Mouse (Mus musculus): ENCODE results near the gene Hrk. TPM values are rescaled to one million over a fixed set of nuclear protein-coding genes. Genes with fewer than 3 reads are reported as not detected.

Hrk gene
- polyA plus RNA-seq, 1 experiment from 2014 or later: 4.3 TPM

DNA sequence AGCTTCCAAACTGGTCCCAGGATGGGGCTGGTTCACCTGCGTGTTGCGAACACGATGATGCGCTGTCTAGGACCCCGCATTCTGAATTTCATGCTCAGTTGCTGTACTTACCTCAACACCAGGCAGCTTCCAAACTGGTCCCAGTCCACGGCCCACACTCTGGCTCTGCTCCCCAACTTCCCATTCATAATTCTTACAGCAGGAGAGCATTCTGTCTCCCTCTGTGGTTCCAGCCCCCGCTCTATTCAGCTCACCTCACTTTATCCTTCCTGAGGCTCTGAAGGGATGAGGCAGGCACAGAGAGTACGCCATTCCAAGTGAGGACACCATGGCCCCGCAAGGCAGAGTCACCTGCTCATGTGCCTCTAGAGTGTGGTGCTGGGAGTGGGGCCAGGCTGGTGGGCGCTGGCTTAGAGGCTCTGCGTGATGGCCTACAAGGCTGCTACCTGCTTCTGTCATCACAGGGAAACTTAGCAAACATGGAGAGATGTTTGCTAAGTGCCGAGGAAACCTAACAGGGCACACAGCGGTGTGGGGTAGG lies 65.7 kb downstream of the Hrk start:
- H3K36me3 ChIP-seq (replicated peaks; ENCODE audit: control insufficient read depth, insufficient read depth): peaks cover 91% of the 10 kb centered on the region
- 93% methylated on average over 13 of the region's 13 CpGs for WGBS
- no peak overlapping the region for H3K9ac ChIP-seq
- no peaks in the 10 kb centered on the region for H3K9me3 ChIP-seq (ENCODE audit: control insufficient read depth, low read length)
- DNase-seq (ENCODE audit: low spot score): no peak
- no peaks in the 10 kb centered on the region for H3K27me3 ChIP-seq (ENCODE audit: control insufficient read depth, insufficient read depth, low read length)
- ATAC-seq (ENCODE audit: low FRiP score): no peak
- H3K4me1 ChIP-seq (replicated peaks; ENCODE audit: control insufficient read depth, insufficient read depth, low read length): no peaks in the 10 kb centered on the region
- H3K27ac ChIP-seq: no peak overlapping the region
- no peak overlapping the region for H3K4me2 ChIP-seq (replicated peaks)
- H3K4me3 ChIP-seq (replicated peaks; ENCODE audit: low read length): no peak overlapping the region

DNA sequence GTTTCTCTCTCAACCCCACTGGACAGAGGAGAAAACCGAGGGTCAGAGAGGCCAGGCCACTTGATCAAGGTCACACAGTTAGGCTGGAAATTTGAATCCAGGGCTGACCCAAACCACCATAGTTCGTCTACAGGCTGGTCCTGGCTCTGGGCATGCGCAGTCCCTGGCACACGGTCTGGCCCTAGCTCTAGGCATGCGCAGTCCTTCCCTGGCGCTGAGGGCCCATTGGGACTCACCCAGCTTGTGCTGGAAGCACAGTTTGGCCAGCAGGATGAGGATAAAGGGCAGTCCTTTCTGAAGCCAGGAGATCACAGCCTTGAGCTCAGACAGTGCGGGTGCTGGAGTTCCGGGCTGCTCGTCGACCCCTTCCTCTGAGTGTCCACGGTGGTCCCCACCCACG lies 72.4 kb downstream of the Hrk start:
- H3K4me3 ChIP-seq (replicated peaks; ENCODE audit: low read length): no peak overlapping the region
- peaks cover 75% of the 10 kb centered on the region for H3K36me3 ChIP-seq (replicated peaks; ENCODE audit: control insufficient read depth, insufficient read depth)
- DNase-seq (ENCODE audit: low spot score) (no peak), ATAC-seq (ENCODE audit: low FRiP score) (no peak)
- no peaks in the 10 kb centered on the region for H3K27me3 ChIP-seq (ENCODE audit: control insufficient read depth, insufficient read depth, low read length)
- no peaks in the 10 kb centered on the region for H3K4me1 ChIP-seq (replicated peaks; ENCODE audit: control insufficient read depth, insufficient read depth, low read length)
- H3K4me2 ChIP-seq (replicated peaks): no peak overlapping the region
- H3K9me3 ChIP-seq (ENCODE audit: control insufficient read depth, low read length): no peaks in the 10 kb centered on the region
- H3K9ac ChIP-seq: no peak overlapping the region
- WGBS: 82% methylated on average over 12 of the region's 12 CpGs
- no peak overlapping the region for H3K27ac ChIP-seq

Other genes with a start within 250 kb of the Hrk start
- 142 and 156 TPM in 2 replicates for gene Fbxo21, start 187.9 kb upstream of the Hrk start, polyA plus RNA-seq (2014; fragmentation: Nextera tagmentation; extraction: Ambion mirVana)
- 4.3 and 4.9 TPM in 2 replicates for gene Tesc, start 136.9 kb upstream of the Hrk start, polyA plus RNA-seq (2014; fragmentation: Nextera tagmentation; extraction: Ambion mirVana)
- 21.0 TPM in 2 replicates for gene Fbxw8, start 9.2 kb upstream of the Hrk start, polyA plus RNA-seq (2014; fragmentation: Nextera tagmentation; extraction: Ambion mirVana)
- 12.6 and 13.0 TPM in 2 replicates for gene Rnft2, start 80.5 kb downstream of the Hrk start, polyA plus RNA-seq (2014; fragmentation: Nextera tagmentation; extraction: Ambion mirVana)
- gene 2410131K14Rik, start 80.6 kb downstream of the Hrk start, polyA plus RNA-seq (2014; fragmentation: Nextera tagmentation; extraction: Ambion mirVana): 16.4 and 17.2 TPM in 2 replicates

Data from hindbrain, embryonic 14.5 days (tissue).